ENCODE assay signal across 8 mouse cellular contexts in genomic region chr17:25036183-25036582, GRCm38 (mm10). TPM values are rescaled to one million over a fixed set of nuclear protein-coding genes. Genes with fewer than 3 reads are reported as not detected.
A peak's percentile ranks its signal among the peaks of the same experiment; 100 is the strongest.
DNase-seq lines count a peak whose midpoint lies in the region; ATAC-seq and TF ChIP-seq lines count a peak whose summit lies in the region.

No protein-coding gene starts in this region.

- WGBS in thymus, adult 2 months = 95% methylated on average over 4 of the region's 4 CpGs

- no peak for TF ChIP-seq CTCF in thymus, adult 2 months (IDR thresholded peaks at IDR 0.05; ENCODE audit: borderline replicate concordance, control insufficient read depth, extremely low read depth, insufficient read depth, low read length, poor library complexity)

- H3K27me3 ChIP-seq in thymus, adult 2 months (ENCODE audit: control insufficient read depth, insufficient read depth, low read length) = no peaks in the 10 kb centered on the region

- no peak for TF ChIP-seq POLR2A in thymus, adult 2 months (IDR thresholded peaks at IDR 0.05; ENCODE audit: control insufficient read depth, extremely low read depth, insufficient read depth, low read length, poor library complexity)

- ATAC-seq in activated CD4-positive, CD25-positive, alpha-beta regulatory T cell, adult 4 months = no peak

- H3K27ac ChIP-seq in thymus, adult 2 months (ENCODE audit: control insufficient read depth, insufficient read depth, low read length) = no peak overlapping the region

- H3K4me3 ChIP-seq in thymus, adult 2 months (ENCODE audit: control insufficient read depth, insufficient read depth, low read length) = no peak overlapping the region

- H3K4me1 ChIP-seq in thymus, adult 2 months (replicated peaks; ENCODE audit: control insufficient read depth, insufficient read depth, low read length) = no peaks in the 10 kb centered on the region

- H3K36me3 ChIP-seq in thymus, adult 2 months (ENCODE audit: control insufficient read depth, insufficient read depth, low read length) = no peaks in the 10 kb centered on the region; the same call in 1 of the 2 replicates

- DNase-seq in adrenal gland, postnatal 10 days = peak; percentile 20
- no peak for DNase-seq in adrenal gland, adult 2 months
- peak; percentile 13 for DNase-seq in kidney, adult 18-20 months
- no peak for DNase-seq in kidney, adult 11 months
- DNase-seq in thymus, postnatal 4 days = peak; percentile 38
- DNase-seq in thymus, adult 2 months = no peak
- no peak for DNase-seq in left cerebral cortex, postnatal 36 days (ENCODE audit: low spot score in 2 of 2)

- intact Hi-C loops in left cerebral cortex, postnatal 36 days (cut with DNase I) = no loop called here

RNA-seq across cellular contexts. Expression of gene Ift140, which starts 20.3 kb away (rescaled TPM):
- total RNA-seq in adrenal gland, postnatal 10 days (2021) = 10 to 100 TPM; 25.0 to 28.2 TPM
- total RNA-seq in adrenal gland, adult 2 months (2021) = 10 to 100 TPM; 27.8 to 28.0 TPM
- polyA plus RNA-seq in adrenal gland, adult 2 months (2012; rRNA removed) = 20.9 and 21.8 TPM in 2 replicates
- polyA plus RNA-seq in thymus, adult 2 months (2012; rRNA removed) = 17.0 and 22.6 TPM in 2 replicates
- total RNA-seq in left cerebral cortex, postnatal 36 days (2021) = 10 to 100 TPM; 18.6 to 25.5 TPM
- 10 to 100 TPM; 14.5 TPM for polyA plus RNA-seq in activated CD4-positive, CD25-positive, alpha-beta regulatory T cell, adult 4 months (2017; shearing (Covaris generic))

RNA-seq across cellular contexts. Expression of gene Cramp1l, which starts 20.6 kb away (rescaled TPM):
- total RNA-seq in adrenal gland, postnatal 10 days (2021) = 10 to 100 TPM; 18.7 to 20.0 TPM
- 10 to 100 TPM; 17.8 to 18.2 TPM for total RNA-seq in adrenal gland, adult 2 months (2021)
- 15.4 and 16.7 TPM in 2 replicates for polyA plus RNA-seq in adrenal gland, adult 2 months (2012; rRNA removed)
- polyA plus RNA-seq in thymus, adult 2 months (2012; rRNA removed) = 41.4 and 46.9 TPM in 2 replicates
- total RNA-seq in left cerebral cortex, postnatal 36 days (2021) = 10 to 100 TPM; 28.6 to 29.0 TPM
- 10 to 100 TPM; 12.6 to 17.1 TPM for polyA plus RNA-seq in activated CD4-positive, CD25-positive, alpha-beta regulatory T cell, adult 4 months (2017; shearing (Covaris generic))

RNA-seq across cellular contexts. Expression of gene Tmem204, which starts 47.2 kb away (rescaled TPM):
- total RNA-seq in adrenal gland, postnatal 10 days (2021) = 10 to 100 TPM; 23.1 to 31.8 TPM
- total RNA-seq in adrenal gland, adult 2 months (2021) = 10 to 100 TPM; 32.2 to 44.8 TPM
- 59.2 and 64.1 TPM in 2 replicates for polyA plus RNA-seq in adrenal gland, adult 2 months (2012; rRNA removed)
- polyA plus RNA-seq in thymus, adult 2 months (2012; rRNA removed) = 7.2 and 11.3 TPM in 2 replicates
- total RNA-seq in left cerebral cortex, postnatal 36 days (2021) = 10 to 100 TPM in 1 of 2 experiments, 1 to 10 TPM in 1; 9.1 to 10.3 TPM
- polyA plus RNA-seq in activated CD4-positive, CD25-positive, alpha-beta regulatory T cell, adult 4 months (2017; shearing (Covaris generic)) = under 1 TPM in 1 of 2 experiments, not detected in 1; 0.63 TPM

Comparison
In these comparisons a context has a peak if more than half of its experiments do, and no peak if none do; other contexts are left out.
1. DNase-seq: peak in adrenal gland, postnatal 10 days (single experiment), kidney, adult 18-20 months (single experiment) and thymus, postnatal 4 days (single experiment); none in adrenal gland, adult 2 months (single experiment), kidney, adult 11 months (single experiment), thymus, adult 2 months (single experiment) and left cerebral cortex, postnatal 36 days (0 of 2).